Mouse (Mus musculus): Measurements from ENCODE around the gene Rusc2. TPM values are rescaled to one million over a fixed set of nuclear protein-coding genes. Genes with fewer than 3 reads are reported as not detected.
A peak's percentile ranks its signal among the peaks of the same experiment; 100 is the strongest.

The Rusc2 gene
- polyA plus RNA-seq, 1 experiment, result 50.6 TPM

GRCm38 (mm10) chr4:43419801-43420281 lies 38.1 kb downstream of the Rusc2 start:
- TF ChIP-seq CTCF (IDR thresholded peaks at IDR 0.05; ENCODE audit: extremely low read depth, insufficient read depth, low read length), result no peak
- no peak for TF ChIP-seq POLR2A (IDR thresholded peaks at IDR 0.05; ENCODE audit: extremely low read depth, insufficient read depth, low read length)

GRCm38 (mm10) chr4:43420305-43420704 lies 38.5 kb downstream of the Rusc2 start:
- TF ChIP-seq POLR2A (IDR thresholded peaks at IDR 0.05; ENCODE audit: extremely low read depth, insufficient read depth, low read length) (no peak), CTCF (IDR thresholded peaks at IDR 0.05; ENCODE audit: extremely low read depth, insufficient read depth, low read length) (peak; percentile 84)
- no peak overlapping the region for H3K27ac ChIP-seq (ENCODE audit: insufficient read depth, low read length)
- H3K4me3 ChIP-seq (ENCODE audit: insufficient read depth, low read length), result no peak overlapping the region
- H3K4me1 ChIP-seq (ENCODE audit: control insufficient read depth, insufficient read depth, low read length), result peaks cover 2% of the 10 kb centered on the region; the same call in 1 of the 2 replicates

More at GRCm38 (mm10) chr4:43419801-43420281, 38.1 kb downstream of the Rusc2 start:
- Histone ChIP-seq H3K4me1 (ENCODE audit: control insufficient read depth, insufficient read depth, low read length) (peaks cover 2% of the 10 kb centered on the region; the same call in 1 of the 2 replicates), H3K27ac (ENCODE audit: insufficient read depth, low read length) (no peak overlapping the region), H3K4me3 (ENCODE audit: insufficient read depth, low read length) (no peak overlapping the region)

- TF ChIP-seq POLR2A (IDR thresholded peaks at IDR 0.05; ENCODE audit: extremely low read depth, insufficient read depth, low read length), result no peak
- TF ChIP-seq CTCF (IDR thresholded peaks at IDR 0.05; ENCODE audit: extremely low read depth, insufficient read depth, low read length), result no peak
These were observed 40.0 kb downstream of the Rusc2 start for GRCm38 (mm10) chr4:43421632-43422240.

GRCm38 (mm10) chr4:43423267-43423934 lies 41.6 kb downstream of the Rusc2 start:
- H3K4me1 ChIP-seq (ENCODE audit: control insufficient read depth, insufficient read depth, low read length), result no peaks in the 10 kb centered on the region; the same call in 1 of the 2 replicates
- H3K4me3 ChIP-seq (ENCODE audit: insufficient read depth, low read length), result no peak overlapping the region
- H3K27ac ChIP-seq (ENCODE audit: insufficient read depth, low read length), result no peak overlapping the region
- TF ChIP-seq CTCF (IDR thresholded peaks at IDR 0.05; ENCODE audit: extremely low read depth, insufficient read depth, low read length) (no peak), POLR2A (IDR thresholded peaks at IDR 0.05; ENCODE audit: extremely low read depth, insufficient read depth, low read length) (no peak)

More at GRCm38 (mm10) chr4:43421632-43422240, 40.0 kb downstream of the Rusc2 start:
- H3K4me1 ChIP-seq (ENCODE audit: control insufficient read depth, insufficient read depth, low read length), result peaks cover 2% of the 10 kb centered on the region; the same call in 1 of the 2 replicates
- no peak overlapping the region for H3K4me3 ChIP-seq (ENCODE audit: insufficient read depth, low read length)
- H3K27ac ChIP-seq (ENCODE audit: insufficient read depth, low read length), result no peak overlapping the region

- Histone ChIP-seq H3K4me3 (ENCODE audit: insufficient read depth, low read length) (no peak overlapping the region), H3K27ac (ENCODE audit: insufficient read depth, low read length) (no peak overlapping the region), H3K4me1 (ENCODE audit: control insufficient read depth, insufficient read depth, low read length) (no peaks in the 10 kb centered on the region)
- TF ChIP-seq POLR2A (IDR thresholded peaks at IDR 0.05; ENCODE audit: extremely low read depth, insufficient read depth, low read length) (no peak), CTCF (IDR thresholded peaks at IDR 0.05; ENCODE audit: extremely low read depth, insufficient read depth, low read length) (no peak)
These were observed 42.3 kb downstream of the Rusc2 start for GRCm38 (mm10) chr4:43424072-43424471.

- no peaks in the 10 kb centered on the region for H3K4me1 ChIP-seq (ENCODE audit: control insufficient read depth, insufficient read depth, low read length)
- H3K27ac ChIP-seq (ENCODE audit: insufficient read depth, low read length), result no peak overlapping the region
- no peak overlapping the region for H3K4me3 ChIP-seq (ENCODE audit: insufficient read depth, low read length)
- TF ChIP-seq CTCF (IDR thresholded peaks at IDR 0.05; ENCODE audit: extremely low read depth, insufficient read depth, low read length), result no peak
- TF ChIP-seq POLR2A (IDR thresholded peaks at IDR 0.05; ENCODE audit: extremely low read depth, insufficient read depth, low read length), result no peak
These were observed 43.4 kb downstream of the Rusc2 start for GRCm38 (mm10) chr4:43425197-43425596.

GRCm38 (mm10) chr4:43425648-43426380 lies 44.0 kb downstream of the Rusc2 start:
- Histone ChIP-seq H3K27ac (ENCODE audit: insufficient read depth, low read length) (no peak overlapping the region), H3K4me1 (ENCODE audit: control insufficient read depth, insufficient read depth, low read length) (no peaks in the 10 kb centered on the region)
- TF ChIP-seq POLR2A (IDR thresholded peaks at IDR 0.05; ENCODE audit: extremely low read depth, insufficient read depth, low read length), result no peak
- no peak for TF ChIP-seq CTCF (IDR thresholded peaks at IDR 0.05; ENCODE audit: extremely low read depth, insufficient read depth, low read length)

GRCm38 (mm10) chr4:43426487-43426886 lies 44.7 kb downstream of the Rusc2 start:
- H3K27ac ChIP-seq (ENCODE audit: insufficient read depth, low read length), result no peak overlapping the region
- TF ChIP-seq POLR2A (IDR thresholded peaks at IDR 0.05; ENCODE audit: extremely low read depth, insufficient read depth, low read length) (no peak), CTCF (IDR thresholded peaks at IDR 0.05; ENCODE audit: extremely low read depth, insufficient read depth, low read length) (no peak)
- no peaks in the 10 kb centered on the region for H3K4me1 ChIP-seq (ENCODE audit: control insufficient read depth, insufficient read depth, low read length)
- H3K4me3 ChIP-seq (ENCODE audit: insufficient read depth, low read length), result no peak overlapping the region

More at GRCm38 (mm10) chr4:43425648-43426380, 44.0 kb downstream of the Rusc2 start:
- no peak overlapping the region for H3K4me3 ChIP-seq (ENCODE audit: insufficient read depth, low read length)

GRCm38 (mm10) chr4:43427501-43428179 lies 45.9 kb downstream of the Rusc2 start:
- Histone ChIP-seq H3K4me3 (ENCODE audit: insufficient read depth, low read length) (no peak overlapping the region), H3K4me1 (ENCODE audit: control insufficient read depth, insufficient read depth, low read length) (no peaks in the 10 kb centered on the region), H3K27ac (ENCODE audit: insufficient read depth, low read length) (no peak overlapping the region)
- TF ChIP-seq POLR2A (IDR thresholded peaks at IDR 0.05; ENCODE audit: extremely low read depth, insufficient read depth, low read length) (no peak), CTCF (IDR thresholded peaks at IDR 0.05; ENCODE audit: extremely low read depth, insufficient read depth, low read length) (no peak)
